Mouse (Mus musculus): ENCODE measurements around the gene Ppil6.

GRCm38 (mm10) chr10:41545224-41545755 lies 55.1 kb downstream of the Ppil6 start:
- TF ChIP-seq CTCF (IDR thresholded peaks at IDR 0.05; ENCODE audit: control insufficient read depth, insufficient read depth, insufficient read length) (no peak), FOSL1 (IDR thresholded peaks at IDR 0.05; ENCODE audit: insufficient read depth, low read length, poor library complexity, severe bottlenecking) (no peak), USF1 (IDR thresholded peaks at IDR 0.05; ENCODE audit: low read depth) (no peak), MYOG (IDR thresholded peaks at IDR 0.05; ENCODE audit: control insufficient read depth, extremely low read depth, insufficient read length) (no peak), MYOD1 (IDR thresholded peaks at IDR 0.05; ENCODE audit: control insufficient read depth, insufficient read length, low read depth) (no peak), CEBPB (IDR thresholded peaks at IDR 0.05; ENCODE audit: low read depth) (no peak), MAX (IDR thresholded peaks at IDR 0.05) (no peak)

Measured in C2C12 (cell line).